Mouse (Mus musculus) granulocyte monocyte progenitor cell, adult 5-6 weeks (primary cell): ENCODE results near the gene Plch2. TPM values are rescaled to one million over a fixed set of nuclear protein-coding genes. Genes with fewer than 3 reads are reported as not detected.

Experiments used
- ATAC-seq: replicated peaks from 2 replicates; pipeline ENCODE4 v1.8.0; 2016; ENCODE audit warnings: mild to moderate bottlenecking, moderate TSS enrichment, inconsistent platforms; ENCODE audit not compliant: poor library complexity, severe bottlenecking
- total RNA-seq, 2 experiments: library from RNA; stranded (forward) in 1 of 2; stranded (reverse) in 1 of 2; fragments of 200-712, 200-1000 nt in 1 of 2; fragments of >200 nt in 1 of 2; fragmentation: Nextera tagmentation in 1 of 2; gene quantifications; 2 replicates each; pipeline ENCODE4 v1.2.3; 2014 to 2017

Plch2 gene
- total RNA-seq, 2 experiments from 2014 or later = 0.30 TPM; not detected in 1

DNA sequence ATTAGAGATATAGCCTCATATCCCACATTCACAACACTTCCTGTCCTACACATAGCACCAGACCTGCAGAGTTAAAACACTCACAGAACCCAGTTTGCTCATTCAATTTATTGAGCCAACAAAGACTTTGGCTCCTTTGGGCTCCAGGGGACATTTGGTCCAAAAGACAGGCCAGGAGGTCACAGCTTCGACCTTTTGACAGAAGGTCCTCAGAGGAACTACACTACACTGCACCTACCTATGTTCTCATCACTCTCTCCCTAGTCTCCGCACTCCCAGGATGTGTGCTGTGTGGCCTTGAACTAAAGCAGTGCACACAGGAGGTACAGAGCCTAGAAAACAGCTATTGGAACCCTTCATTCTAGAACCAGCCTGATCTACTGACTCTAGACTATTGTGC lies 19.2 kb upstream of the Plch2 start:
- ATAC-seq = no peak

DNA sequence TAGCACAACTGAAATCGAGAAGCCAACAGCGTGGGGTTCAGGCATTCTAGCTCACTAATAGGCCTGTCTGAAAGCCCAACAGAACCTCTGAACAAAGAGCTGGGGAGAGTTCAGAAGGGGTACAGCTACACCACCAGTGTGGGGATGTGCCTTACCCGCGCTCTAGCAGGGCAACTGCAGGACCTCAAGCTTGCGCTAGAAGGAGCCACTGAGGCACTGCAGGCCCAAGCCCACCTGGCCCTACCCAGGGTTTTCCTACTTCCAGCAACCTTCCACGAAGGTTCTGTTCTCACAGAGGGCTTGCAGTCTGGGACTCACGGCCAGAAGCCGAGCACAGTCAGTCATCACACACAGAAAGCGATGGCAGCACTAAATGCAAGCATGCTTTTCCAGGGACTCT lies 18.6 kb upstream of the Plch2 start:
- ATAC-seq = no peak

DNA sequence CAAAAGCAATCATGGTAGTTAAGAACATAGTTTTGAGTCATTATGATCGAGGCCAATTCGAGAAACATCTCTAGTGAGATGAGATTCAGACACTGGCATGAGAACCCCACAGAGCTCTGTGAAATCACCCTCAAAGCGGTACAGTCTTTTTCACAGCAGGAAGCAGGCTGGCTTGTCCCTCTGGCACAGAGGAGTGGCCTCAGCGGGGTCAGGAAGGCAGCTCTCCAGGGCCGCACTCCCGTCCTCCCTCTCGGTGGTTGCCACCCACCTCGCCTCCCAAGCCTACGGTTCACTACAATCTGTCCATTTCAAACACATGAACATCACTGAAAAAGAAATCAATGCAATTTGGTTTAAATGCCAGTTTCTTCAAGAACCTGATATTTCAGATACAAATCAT lies 17.8 kb upstream of the Plch2 start:
- ATAC-seq = no peak

DNA sequence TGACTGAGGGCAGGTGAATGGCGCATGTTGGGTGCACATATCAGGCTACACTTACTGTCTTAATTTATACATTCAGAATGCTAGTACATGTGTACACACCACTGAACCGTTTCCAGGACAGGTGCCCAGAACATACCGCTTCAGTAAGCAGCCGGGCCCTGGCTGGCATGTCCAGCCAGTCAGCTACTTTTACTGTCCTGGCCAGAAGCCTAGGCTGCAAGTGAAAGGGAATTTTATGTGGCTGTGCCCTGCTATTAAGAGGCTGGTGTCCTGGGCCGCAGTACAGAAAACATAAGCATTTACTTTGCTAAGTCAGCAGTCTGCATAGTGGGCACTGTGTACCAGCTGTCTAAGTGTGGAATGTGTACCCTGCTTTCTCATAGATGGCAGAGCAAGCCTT lies 14.3 kb upstream of the Plch2 start:
- no peak for ATAC-seq

DNA sequence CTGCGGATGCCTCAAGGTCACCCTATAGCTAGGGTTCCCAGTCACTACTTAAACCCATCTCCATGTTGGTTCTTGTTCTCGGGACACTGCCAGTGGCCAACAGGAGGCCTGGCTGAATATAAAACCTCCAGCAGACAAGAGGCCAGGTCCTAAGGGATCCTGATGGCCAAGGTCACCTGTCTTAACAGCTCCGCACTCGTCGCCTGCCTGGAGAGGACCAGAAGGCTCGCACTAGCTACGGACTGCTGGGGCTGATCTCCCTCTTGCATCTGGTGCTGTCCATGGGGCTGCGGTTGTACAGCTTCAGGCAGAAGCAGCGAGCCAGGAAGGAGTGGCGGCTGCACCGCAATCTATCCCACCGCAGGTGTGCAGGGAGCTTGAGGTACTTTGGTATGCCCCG lies 13.6 kb upstream of the Plch2 start:
- no peak for ATAC-seq

DNA sequence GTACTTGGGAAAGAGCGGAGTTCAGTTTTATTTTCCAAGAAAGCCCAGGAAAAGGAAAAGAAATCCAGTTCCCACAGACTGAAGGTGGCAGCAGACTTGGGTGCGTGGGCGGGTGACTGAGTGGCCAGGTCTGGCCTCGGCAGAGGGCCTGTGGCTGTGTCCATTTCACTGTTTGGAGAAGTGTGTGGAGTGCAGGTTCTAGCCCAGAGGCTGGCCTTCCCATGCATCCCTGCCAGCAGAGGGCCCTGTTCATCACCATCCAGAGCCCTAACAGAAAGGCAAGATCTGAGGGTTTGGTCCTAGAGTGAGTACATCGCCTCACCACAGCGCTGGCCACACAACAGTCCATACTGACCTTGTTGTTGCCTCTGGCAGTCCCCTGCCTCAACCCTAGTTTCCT lies 12.6 kb upstream of the Plch2 start:
- no peak for ATAC-seq

DNA sequence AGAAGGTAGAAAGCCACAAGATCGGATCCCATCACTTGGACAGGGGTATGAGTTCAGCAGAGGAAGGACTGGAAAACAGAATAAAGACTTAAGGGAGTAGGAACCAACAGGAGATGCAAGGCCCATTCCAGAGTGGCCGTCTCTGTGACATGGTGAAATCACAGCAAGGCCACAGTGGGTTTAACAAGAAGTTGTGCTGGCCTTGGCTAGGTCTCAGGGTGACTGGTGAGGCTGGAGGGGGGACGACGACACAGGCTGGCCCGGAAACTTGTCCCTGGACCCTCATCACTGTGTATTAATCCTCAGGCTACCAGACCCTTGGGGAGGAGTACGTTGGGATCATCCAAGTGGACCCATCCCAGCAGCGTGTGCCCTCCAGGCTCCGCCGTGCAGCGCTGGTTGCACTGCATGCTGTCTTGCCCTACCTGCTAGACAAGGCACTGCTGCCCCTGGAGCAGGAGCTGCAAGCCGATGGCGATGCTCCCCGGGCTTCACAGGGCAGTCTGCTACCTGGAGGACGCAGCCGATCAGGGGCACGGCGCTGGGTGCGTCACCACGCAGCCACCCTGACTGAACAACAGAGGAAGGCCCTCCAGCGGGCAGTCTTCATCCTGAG lies 11.9 kb upstream of the Plch2 start:
- no peak for ATAC-seq

DNA sequence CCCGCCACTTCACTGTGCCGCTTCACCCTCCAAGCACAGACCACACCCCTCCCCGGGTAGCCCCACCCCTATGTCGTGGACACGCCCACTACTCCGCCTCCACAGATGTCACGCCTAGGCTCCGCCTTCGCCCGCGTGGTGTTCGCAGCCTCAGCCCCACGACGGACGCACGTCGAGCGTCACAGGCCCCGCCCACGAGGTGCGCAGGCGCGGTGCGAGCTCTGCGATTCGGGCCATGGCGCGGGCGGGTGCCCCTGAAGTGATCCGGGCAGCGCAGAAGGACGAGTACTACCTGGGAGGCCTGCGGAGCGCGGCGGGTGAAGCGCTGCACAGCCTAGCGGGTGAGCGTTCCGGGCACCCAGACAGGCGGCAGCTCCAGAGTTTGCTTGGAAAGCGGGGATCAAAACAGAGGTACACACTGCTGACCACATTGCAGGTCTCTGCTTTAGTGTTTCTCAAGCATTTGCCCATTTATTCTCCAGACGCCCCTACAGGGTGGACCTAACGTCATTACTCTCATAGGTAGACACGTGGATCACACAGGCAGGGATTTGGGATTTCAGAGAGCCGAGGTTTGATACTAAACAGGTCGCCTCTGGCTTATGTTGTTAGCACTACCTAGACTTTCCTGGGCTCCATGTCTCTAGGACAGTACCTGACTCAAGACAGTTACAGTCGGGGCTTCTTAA lies 10.4 kb upstream of the Plch2 start, which contains the start of gene Pex10:
Pex10 (plus strand) TSS at position 183 of the 689 bp plus-strand sequence.
- peak; percentile 85 for ATAC-seq

DNA sequence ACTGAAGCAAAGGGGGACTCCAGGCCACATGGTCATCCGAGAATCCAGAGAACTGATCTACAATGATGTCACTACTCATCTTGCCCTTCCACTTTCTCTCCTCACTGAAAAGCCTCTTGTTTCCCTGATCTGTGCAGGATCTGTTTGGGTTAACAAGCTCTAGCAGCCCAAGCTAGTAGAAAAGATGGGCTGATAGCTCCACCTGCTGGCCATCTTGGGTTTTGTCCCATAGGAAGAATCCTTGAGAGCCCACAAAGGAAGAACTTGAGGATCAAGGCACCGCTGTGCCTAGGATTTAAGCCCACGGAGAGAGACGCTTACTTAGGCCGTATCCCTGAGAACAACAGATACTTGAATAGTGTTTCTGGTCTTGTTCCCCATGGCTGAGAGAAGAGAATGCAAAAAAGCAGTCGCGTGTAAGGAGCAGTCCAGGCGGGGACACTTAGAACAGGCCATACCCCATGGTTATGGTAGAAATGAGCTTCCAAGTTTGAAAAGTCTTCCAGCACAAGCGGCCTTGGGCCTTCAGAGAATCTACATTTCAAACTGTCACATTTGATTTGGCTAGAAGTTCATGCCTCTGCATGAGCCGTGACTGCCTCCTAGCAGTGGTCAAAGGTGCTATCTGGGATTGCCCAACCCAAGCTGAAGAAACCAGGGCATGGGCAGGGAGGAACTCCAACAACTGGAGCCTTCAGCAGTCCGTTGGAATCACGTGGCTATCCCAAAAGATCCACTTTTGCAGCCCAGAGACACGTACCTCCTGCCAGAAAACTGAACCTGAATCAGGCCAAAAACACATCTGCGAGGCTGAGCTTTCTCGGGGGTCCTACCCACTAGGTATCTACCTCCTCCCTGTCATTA lies 9.6 kb upstream of the Plch2 start:
- ATAC-seq = peak; percentile 61

DNA sequence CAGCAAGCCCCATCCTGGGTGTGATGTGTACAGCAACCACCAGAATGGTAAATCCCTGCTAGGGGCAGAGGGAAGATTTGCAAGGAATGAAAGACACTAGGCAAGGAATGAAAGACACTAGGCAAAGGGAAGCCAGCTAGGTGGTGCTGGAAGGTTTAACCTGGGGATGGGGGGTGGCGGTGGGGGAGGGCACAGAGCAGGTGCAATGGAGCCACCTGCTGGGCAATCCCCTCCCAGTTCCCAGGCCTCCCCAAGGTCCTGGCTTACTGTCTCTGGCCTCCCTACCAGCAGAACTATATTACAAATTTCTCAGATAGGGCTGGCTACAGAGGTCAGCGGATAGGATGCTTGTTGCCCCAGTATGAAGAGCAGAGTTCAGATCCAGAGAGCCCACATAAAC lies 7.9 kb upstream of the Plch2 start:
- no peak for ATAC-seq

DNA sequence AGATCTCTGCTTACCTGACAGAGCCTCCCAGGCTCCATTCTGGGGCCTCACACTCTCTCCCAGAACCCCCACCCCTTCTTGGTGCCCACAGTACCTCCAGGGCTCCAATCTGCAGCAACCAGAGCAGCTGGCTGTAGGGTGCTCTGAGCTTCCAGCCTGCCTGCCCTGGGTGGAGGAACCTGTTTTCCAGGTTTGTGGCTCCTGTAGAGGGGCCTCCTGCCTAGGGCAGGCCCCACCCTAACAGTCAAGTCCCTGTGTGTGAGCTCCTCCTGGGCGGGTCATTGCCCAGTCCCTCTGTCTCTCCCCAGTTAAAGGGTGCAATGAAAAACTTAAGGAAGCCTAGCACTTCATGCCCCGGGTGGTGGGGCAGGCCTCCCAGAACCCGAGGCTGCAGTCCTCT lies 7.3 kb upstream of the Plch2 start:
- no peak for ATAC-seq

DNA sequence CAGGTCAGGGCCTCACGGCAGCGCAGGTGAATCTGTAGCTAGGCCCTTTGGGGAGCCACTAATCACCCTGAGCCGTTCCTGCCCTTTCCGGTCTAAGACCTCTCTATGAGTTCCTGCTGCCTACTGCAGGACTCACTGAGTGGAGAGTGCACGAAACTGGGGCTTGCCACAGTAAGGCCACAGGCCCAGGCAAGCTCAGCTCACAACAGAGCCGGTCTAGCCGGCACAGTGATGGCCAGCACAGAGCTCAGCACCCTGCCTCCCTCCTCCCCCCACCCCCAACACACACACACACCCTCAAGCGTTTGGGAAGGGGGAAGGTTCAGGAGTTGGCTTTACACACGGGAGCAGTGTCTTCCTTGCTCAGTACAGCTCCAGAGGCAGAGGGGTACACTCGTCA lies 1.7 kb upstream of the Plch2 start:
- ATAC-seq = no peak

DNA sequence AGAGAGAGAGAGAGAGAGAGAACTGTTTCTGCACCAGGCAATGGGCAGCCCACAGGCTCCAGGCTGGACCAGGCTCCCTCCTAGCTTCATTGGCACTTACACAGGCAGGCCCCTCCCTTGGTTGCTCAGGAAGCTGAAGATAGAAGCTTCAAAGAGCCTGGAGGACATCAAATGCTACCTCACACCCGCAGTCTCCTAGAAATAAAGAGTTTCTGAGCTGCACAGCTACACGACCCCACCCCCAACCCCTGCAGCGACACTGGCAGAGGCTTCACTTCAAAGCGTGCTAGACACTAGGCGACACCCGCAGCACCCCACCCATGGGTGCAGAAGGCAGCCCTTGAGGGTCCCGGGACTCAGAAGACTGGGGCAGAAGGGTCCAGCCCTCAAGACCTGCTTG lies 6.5 kb downstream of the Plch2 start:
- no peak for ATAC-seq

DNA sequence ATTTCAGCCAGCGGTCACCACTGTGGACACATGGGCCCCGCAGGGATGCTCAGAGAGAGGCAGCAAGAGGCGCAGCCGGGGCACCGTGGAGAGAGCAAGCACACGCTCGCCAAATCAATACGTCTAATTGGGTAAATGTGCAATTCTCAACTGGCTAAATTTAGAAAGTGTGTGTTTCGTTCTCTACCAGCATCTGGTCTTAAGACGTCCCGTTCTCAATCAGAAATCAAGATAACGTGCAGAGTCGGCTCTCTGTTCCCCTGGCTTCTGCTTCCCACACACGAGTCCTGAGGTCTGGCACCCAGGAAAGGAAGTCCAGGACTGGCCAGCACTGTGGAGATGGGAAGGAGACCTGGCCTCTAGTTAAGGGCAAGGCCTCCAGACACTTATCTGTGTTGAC lies 9.9 kb downstream of the Plch2 start:
- ATAC-seq = no peak

DNA sequence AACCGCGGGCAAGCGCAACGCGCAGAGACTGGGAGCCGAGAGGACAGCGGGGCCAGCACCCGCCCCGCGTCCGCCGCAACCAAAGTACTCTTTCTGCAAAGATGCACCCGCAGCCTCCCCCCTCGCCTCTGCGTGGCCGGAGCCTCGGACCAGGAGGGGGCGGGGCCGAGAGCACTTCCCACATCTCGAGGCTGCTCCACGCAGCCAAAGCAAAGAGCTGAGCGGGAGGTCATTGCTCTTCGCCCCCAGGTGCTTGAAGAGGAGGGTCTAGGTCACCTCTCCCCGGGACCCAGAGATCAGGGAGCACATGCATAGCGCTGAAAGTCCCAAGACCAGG lies 13.3 kb downstream of the Plch2 start:
- 0 out of 2 replicates have a peak, but pooled peaks have one; percentile 23 for ATAC-seq

DNA sequence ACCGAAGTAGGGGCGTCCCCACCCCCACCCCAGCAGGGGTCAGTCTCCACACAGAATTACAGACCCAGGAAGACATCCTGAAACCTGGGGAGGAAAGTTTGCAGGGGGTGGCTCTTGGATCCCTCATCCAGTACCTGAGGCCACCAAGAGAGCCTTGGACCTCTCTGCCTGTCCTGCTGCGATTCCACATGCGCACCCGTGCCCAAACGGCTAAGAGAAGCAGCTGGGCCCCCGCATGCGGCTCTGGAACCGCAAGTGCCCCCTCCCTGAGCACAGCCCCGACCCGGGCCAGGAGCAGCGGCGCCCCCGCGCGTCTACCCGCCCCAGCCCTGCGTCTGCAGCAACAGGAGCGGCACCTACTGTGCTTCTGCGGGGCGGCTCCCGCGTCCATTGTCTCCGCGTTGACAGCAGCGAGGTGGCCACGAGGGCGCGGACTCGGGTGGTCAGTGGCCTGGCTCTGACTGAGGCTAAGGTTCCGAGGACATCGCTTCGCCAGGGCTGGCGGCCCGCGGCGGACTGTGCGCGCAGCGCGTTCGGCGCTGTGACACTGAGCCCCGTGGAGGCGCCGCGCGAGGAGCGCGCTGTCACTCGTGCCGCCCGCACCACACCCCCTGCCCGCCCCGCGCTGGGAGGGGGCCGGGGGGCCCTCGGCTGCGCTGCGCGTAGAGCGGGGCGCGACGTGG lies 13.8 kb downstream of the Plch2 start:
- ATAC-seq = no peak

DNA sequence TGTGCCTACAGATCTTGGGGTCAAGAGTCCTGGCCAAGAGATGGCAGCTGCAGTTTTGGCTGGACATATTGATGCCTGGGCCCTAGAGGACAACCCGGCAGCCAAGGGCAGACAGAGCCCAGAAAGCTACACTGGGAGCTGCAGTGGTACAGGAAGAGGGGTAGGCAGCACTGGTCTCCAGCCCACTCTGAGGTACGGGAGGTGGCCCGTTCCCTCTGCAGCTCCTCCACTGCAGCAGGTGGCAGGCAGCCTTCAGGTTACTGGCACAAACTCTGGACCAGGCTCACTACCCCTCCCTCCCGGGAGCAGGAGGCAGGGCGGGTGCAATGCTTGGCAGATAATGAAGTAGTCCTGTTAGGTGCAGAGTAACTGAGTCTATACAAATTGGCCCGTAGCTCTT lies 15.9 kb downstream of the Plch2 start:
- ATAC-seq = no peak

DNA sequence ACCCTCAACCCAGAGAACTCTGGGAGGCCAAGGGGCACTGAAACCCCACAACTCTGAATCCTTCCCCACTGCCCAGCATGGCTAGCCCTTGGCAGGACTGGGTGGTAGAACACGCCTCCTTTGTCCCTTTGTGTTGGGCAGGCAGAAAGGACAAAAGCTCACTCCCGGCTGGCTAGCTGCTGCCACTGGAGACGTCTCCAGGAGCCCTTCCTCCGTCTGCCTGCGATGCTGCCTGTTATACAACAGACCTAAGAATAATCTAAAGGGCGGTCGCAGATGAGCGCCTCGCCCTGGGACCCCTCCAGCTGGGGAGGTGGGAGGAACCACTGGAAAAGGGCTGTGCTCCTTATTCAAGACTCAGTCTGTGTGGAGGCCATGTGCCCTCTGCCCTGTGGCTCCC lies 16.4 kb downstream of the Plch2 start:
- ATAC-seq = no peak

DNA sequence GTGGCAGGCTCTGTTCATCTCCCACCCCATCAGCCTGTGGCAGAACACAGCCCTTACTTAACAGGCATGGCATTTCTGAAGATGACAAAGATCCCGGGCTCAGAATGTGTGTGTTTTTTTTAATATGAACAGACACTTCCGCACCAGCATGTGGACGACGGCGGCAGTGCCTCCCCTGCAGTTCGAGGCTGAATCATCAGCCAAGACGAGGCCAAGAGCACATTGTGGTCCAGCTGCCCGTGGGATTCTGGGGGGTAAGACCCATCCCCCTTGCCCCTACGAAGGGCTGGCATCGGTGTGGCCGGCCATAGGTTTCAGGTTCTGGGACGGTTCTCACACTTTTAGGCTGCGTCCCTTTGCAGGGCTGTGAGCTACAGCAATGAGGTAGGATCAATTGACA lies 21.8 kb downstream of the Plch2 start:
- ATAC-seq = no peak

DNA sequence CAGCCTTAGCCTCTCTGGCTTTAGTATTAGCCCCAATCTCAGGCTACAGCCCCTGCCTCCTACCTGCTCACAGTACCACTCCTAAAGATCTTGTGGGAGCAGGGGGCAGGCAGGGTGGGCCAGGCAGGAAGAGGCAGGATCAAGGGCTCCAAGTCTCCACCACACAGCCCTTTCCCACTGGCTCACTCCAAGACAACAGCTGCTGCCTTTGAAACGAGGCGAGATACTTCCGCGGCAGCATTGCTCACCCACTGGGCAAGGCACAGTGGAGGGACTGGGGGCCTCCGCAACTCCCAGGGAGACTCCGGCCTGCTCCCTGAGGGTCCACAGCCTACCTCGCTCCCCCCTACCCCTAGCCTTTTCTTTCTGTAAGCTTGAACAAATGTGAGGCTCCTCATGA lies 22.4 kb downstream of the Plch2 start:
- ATAC-seq = no peak

DNA sequence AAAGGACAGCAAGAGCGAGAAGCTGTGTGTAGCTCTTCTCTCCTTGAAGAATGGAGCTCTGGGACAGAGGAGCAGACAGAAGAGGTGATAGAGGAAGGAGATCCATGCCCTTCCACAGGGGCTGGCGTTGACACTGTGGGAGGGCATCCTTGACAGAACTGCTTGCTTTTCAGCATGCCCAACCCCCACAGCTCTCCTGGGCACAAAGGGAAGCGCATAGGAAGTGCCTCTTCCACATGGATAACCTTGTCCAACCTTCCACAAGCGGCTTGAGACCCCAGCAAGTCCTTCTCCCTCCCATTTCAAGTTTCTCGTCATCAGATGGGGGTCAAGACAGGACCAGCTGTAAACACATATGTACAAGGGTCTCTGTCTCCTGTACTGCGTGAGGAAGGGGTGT lies 23.5 kb downstream of the Plch2 start:
- ATAC-seq = no peak
